Mouse (Mus musculus) fat pad, adult 2 months (tissue): ENCODE data around the gene Tyrobp.

Source experiments
- DNase-seq: peaks from one replicate; pipeline ENCODE4 v3.0.0-alpha.2; 2011; ENCODE audit warnings: low read depth, low spot score; ENCODE audit errors: extremely low read depth

Gene Tyrobp

GRCm38 (mm10) chr7:30413596-30413995 is at the start of gene Tyrobp:
Tyrobp (plus strand) TSS chr7:30413760.
- DNase-seq = no peak

- no peak for DNase-seq
Observed at GRCm38 (mm10) chr7:30367466-30367865, 46.1 kb upstream of the Tyrobp start.

- DNase-seq = peak; percentile 87
Observed at GRCm38 (mm10) chr7:30373501-30373962, 40.0 kb upstream of the Tyrobp start.

GRCm38 (mm10) chr7:30380061-30380460 is 33.5 kb upstream of the Tyrobp start:
- DNase-seq = peak; percentile 19

GRCm38 (mm10) chr7:30384106-30384505 is 29.5 kb upstream of the Tyrobp start:
- no peak for DNase-seq

- no peak for DNase-seq
Observed at GRCm38 (mm10) chr7:30392746-30393520, 20.6 kb upstream of the Tyrobp start.

GRCm38 (mm10) chr7:30393631-30394030 is 19.9 kb upstream of the Tyrobp start:
- DNase-seq = no peak

GRCm38 (mm10) chr7:30394379-30394778 is 19.2 kb upstream of the Tyrobp start:
- no peak for DNase-seq

GRCm38 (mm10) chr7:30394871-30395270 is 18.7 kb upstream of the Tyrobp start:
- no peak for DNase-seq

GRCm38 (mm10) chr7:30399671-30400070 is 13.9 kb upstream of the Tyrobp start:
- no peak for DNase-seq

GRCm38 (mm10) chr7:30402343-30402742 is 11.2 kb upstream of the Tyrobp start:
- no peak for DNase-seq

GRCm38 (mm10) chr7:30408639-30409038 is 4.9 kb upstream of the Tyrobp start:
- DNase-seq = no peak

- DNase-seq = no peak
Observed at GRCm38 (mm10) chr7:30409789-30410188, 3.8 kb upstream of the Tyrobp start.

- no peak for DNase-seq
Observed at GRCm38 (mm10) chr7:30411023-30411422, 2.5 kb upstream of the Tyrobp start.

GRCm38 (mm10) chr7:30412735-30413147 is 819 bp upstream of the Tyrobp start:
- DNase-seq = no peak

GRCm38 (mm10) chr7:30417856-30418255 is 4.3 kb downstream of the Tyrobp start:
- no peak for DNase-seq

GRCm38 (mm10) chr7:30419561-30420499 is 6.3 kb downstream of the Tyrobp start, which contains the start of gene Hcst:
Hcst (minus strand) TSS chr7:30419854.
- DNase-seq = no peak

- DNase-seq = no peak
Observed at GRCm38 (mm10) chr7:30420673-30421072, 7.1 kb downstream of the Tyrobp start.

- DNase-seq = no peak
Observed at GRCm38 (mm10) chr7:30421175-30421889, 7.8 kb downstream of the Tyrobp start, which contains the start of gene Nfkbid. Nfkbid (plus strand) TSS chr7:30421732.

- no peak for DNase-seq
Observed at GRCm38 (mm10) chr7:30421890-30422435, 8.4 kb downstream of the Tyrobp start.

GRCm38 (mm10) chr7:30422560-30422959 is 9.0 kb downstream of the Tyrobp start:
- DNase-seq = no peak
